Mouse (Mus musculus): ENCODE measurements around the gene Btg1.

DNA sequence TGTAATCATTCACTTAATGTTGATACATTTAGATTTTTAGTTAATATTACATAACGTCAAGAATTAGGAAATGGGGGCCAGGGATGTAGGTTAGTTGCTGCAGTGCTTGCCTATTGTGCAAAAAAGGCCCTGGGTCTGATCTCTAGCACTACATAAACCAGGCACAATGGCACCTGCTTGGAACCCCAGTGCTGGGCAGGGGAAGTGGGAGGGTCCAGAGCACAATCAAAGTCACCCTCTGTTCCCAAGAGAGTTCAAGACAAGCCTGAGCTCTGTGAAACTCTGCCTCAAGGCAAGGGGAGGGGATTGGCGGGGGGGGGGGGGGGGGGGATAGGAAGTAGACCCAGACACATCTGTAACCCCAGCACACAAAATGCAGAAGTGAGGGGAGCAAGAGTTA is 24.7 kb upstream of the Btg1 start:
- TF ChIP-seq CTCF (IDR thresholded peaks at IDR 0.05; ENCODE audit: low read depth), result no peak
- no peak for TF ChIP-seq EP300 (IDR thresholded peaks at IDR 0.05; ENCODE audit: low read depth)
